Mouse (Mus musculus): ENCODE results near the gene Gm44511. TPM values are rescaled to one million over a fixed set of nuclear protein-coding genes. Genes with fewer than 3 reads are reported as not detected.
"Not testable (repeated sequence)": the region's sequence is repeated elsewhere in the genome, so short reads cannot be mapped to it uniquely, and the experiment has no call there.

Gm44511 gene
- polyA plus RNA-seq, 1 experiment, result not detected

GRCm38 (mm10) chr6:128833046-128833445, 6.9 kb upstream of the Gm44511 start:
- WGBS, result 22% methylated on average over 10 of the region's 10 CpGs
- Histone ChIP-seq H3K4me3 (ENCODE audit: control insufficient read depth, insufficient read depth, low read length) (no peak overlapping the region), H3K27me3 (ENCODE audit: control insufficient read depth, insufficient read depth, low read length) (no peaks in the 10 kb centered on the region), H3K4me1 (replicated peaks; ENCODE audit: control insufficient read depth, insufficient read depth, low read length) (peaks cover 23% of the 10 kb centered on the region), H3K36me3 (ENCODE audit: control insufficient read depth, insufficient read depth, low read length) (no peaks in the 10 kb centered on the region), H3K27ac (ENCODE audit: control insufficient read depth, insufficient read depth, low read length) (no peak overlapping the region)
- TF ChIP-seq CTCF (IDR thresholded peaks at IDR 0.05; ENCODE audit: borderline replicate concordance, control insufficient read depth, extremely low read depth, insufficient read depth, low read length, poor library complexity), result no peak
- no peak for TF ChIP-seq POLR2A (IDR thresholded peaks at IDR 0.05; ENCODE audit: control insufficient read depth, extremely low read depth, insufficient read depth, low read length, poor library complexity)
- DNase-seq, result no peak

- DNase-seq, result no peak
- H3K4me1 ChIP-seq (replicated peaks; ENCODE audit: control insufficient read depth, insufficient read depth, low read length), result peaks cover 9% of the 10 kb centered on the region
- no peaks in the 10 kb centered on the region for H3K27me3 ChIP-seq (ENCODE audit: control insufficient read depth, insufficient read depth, low read length)
- H3K36me3 ChIP-seq (ENCODE audit: control insufficient read depth, insufficient read depth, low read length), result no peaks in the 10 kb centered on the region
- H3K4me3 ChIP-seq (ENCODE audit: control insufficient read depth, insufficient read depth, low read length), result no peak overlapping the region
- no peak overlapping the region for H3K27ac ChIP-seq (ENCODE audit: control insufficient read depth, insufficient read depth, low read length)
- no peak for TF ChIP-seq POLR2A (IDR thresholded peaks at IDR 0.05; ENCODE audit: control insufficient read depth, extremely low read depth, insufficient read depth, low read length, poor library complexity)
- TF ChIP-seq CTCF (IDR thresholded peaks at IDR 0.05; ENCODE audit: borderline replicate concordance, control insufficient read depth, extremely low read depth, insufficient read depth, low read length, poor library complexity), result no peak
- 71% methylated on average over 4 of the region's 4 CpGs for WGBS
These were observed 3.7 kb upstream of the Gm44511 start for GRCm38 (mm10) chr6:128829837-128830236.

DNA sequence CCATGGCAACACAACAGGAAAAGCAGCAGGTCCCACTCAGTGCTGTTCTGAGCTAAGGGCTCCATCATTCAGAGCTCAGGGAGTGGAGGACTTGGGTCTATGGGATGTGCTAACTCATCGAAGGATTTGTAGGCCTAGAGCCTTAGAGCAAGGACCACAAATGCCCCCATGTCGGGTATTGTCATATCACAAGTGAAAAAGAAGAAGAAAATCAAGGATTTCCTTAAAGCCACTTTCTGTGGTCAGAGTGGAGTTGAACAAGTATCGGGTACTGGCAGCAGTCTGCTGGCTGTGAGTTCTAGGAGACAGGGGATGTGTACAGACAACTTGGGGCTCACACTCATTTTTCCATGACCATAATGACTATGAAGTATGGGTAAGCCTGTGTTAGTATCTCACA, 666 bp upstream of the Gm44511 start:
- no peaks in the 10 kb centered on the region for H3K27me3 ChIP-seq (ENCODE audit: control insufficient read depth, insufficient read depth, low read length)
- WGBS, result 62% methylated on average over 3 of the region's 3 CpGs
- no peak for TF ChIP-seq POLR2A (IDR thresholded peaks at IDR 0.05; ENCODE audit: control insufficient read depth, extremely low read depth, insufficient read depth, low read length, poor library complexity)
- TF ChIP-seq CTCF (IDR thresholded peaks at IDR 0.05; ENCODE audit: borderline replicate concordance, control insufficient read depth, extremely low read depth, insufficient read depth, low read length, poor library complexity), result no peak
- 0 out of 2 replicates have a peak, but pooled peaks cover 4% of the 10 kb centered on the region for H3K4me1 ChIP-seq (replicated peaks; ENCODE audit: control insufficient read depth, insufficient read depth, low read length)
- H3K36me3 ChIP-seq (ENCODE audit: control insufficient read depth, insufficient read depth, low read length), result no peaks in the 10 kb centered on the region
- no peak overlapping the region for H3K4me3 ChIP-seq (ENCODE audit: control insufficient read depth, insufficient read depth, low read length)
- no peak for DNase-seq
- no peak overlapping the region for H3K27ac ChIP-seq (ENCODE audit: control insufficient read depth, insufficient read depth, low read length)

- no peak overlapping the region for H3K4me3 ChIP-seq (ENCODE audit: control insufficient read depth, insufficient read depth, low read length)
- DNase-seq, result no peak
- H3K36me3 ChIP-seq (ENCODE audit: control insufficient read depth, insufficient read depth, low read length), result no peaks in the 10 kb centered on the region
- no peak for TF ChIP-seq POLR2A (IDR thresholded peaks at IDR 0.05; ENCODE audit: control insufficient read depth, extremely low read depth, insufficient read depth, low read length, poor library complexity)
- 86% methylated on average over 4 of the region's 4 CpGs for WGBS
- H3K4me1 ChIP-seq (replicated peaks; ENCODE audit: control insufficient read depth, insufficient read depth, low read length), result no peaks in the 10 kb centered on the region
- no peak overlapping the region for H3K27ac ChIP-seq (ENCODE audit: control insufficient read depth, insufficient read depth, low read length)
- no peaks in the 10 kb centered on the region for H3K27me3 ChIP-seq (ENCODE audit: control insufficient read depth, insufficient read depth, low read length)
These were observed 7.9 kb downstream of the Gm44511 start for GRCm38 (mm10) chr6:128818083-128818802.

DNA sequence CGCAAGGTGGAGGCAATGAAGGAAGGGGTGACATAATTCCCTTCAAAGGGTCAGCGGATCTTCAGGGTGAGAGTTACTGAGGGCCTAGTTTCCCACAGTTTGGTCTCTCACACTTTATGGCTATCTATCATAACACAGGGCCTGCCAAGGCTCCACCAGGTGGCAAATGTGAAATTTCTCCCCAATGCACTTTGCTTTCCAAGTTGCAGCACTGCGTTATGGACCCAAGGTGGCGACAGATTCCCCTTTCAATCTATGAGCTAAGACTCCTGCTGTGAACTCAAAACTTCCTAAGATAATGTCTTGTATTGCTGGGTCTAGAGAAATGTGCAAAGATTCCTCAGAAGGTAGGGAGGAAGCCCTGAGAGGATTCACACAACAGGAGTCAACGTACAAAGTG, 17.6 kb downstream of the Gm44511 start:
- 74% methylated on average over 5 of the region's 5 CpGs for WGBS
- no peak for TF ChIP-seq POLR2A (IDR thresholded peaks at IDR 0.05; ENCODE audit: control insufficient read depth, extremely low read depth, insufficient read depth, low read length, poor library complexity)
- no peak; the same call in 1 of the 2 replicates for TF ChIP-seq CTCF (IDR thresholded peaks at IDR 0.05; ENCODE audit: borderline replicate concordance, control insufficient read depth, extremely low read depth, insufficient read depth, low read length, poor library complexity)
- Histone ChIP-seq H3K27me3 (ENCODE audit: control insufficient read depth, insufficient read depth, low read length) (no peaks in the 10 kb centered on the region), H3K27ac (ENCODE audit: control insufficient read depth, insufficient read depth, low read length) (no peak overlapping the region), H3K4me3 (ENCODE audit: control insufficient read depth, insufficient read depth, low read length) (no peak overlapping the region), H3K36me3 (ENCODE audit: control insufficient read depth, insufficient read depth, low read length) (no peaks in the 10 kb centered on the region), H3K4me1 (replicated peaks; ENCODE audit: control insufficient read depth, insufficient read depth, low read length) (no peaks in the 10 kb centered on the region)
- DNase-seq, result peak; percentile 76

DNA sequence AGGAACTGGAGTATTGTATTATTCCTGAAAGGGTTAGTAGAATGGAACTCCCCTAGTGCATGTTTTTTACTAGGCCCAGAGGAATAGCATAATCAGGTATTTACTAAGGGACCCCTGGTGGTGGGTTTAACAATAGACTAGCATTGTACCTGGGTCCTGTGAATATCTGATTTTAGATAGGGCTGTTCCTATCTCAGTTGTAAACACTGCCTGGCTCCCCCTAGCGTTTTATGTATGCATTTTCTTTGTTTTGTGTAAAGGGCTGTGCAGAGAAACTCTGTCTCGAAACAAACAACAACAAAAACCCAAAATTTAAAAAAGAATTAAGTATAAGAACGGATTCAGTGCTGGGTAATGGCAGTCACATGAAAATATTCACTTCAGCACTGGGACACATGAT, 19.1 kb downstream of the Gm44511 start:
- Histone ChIP-seq H3K4me1 (replicated peaks; ENCODE audit: control insufficient read depth, insufficient read depth, low read length) (peaks cover 4% of the 10 kb centered on the region), H3K27me3 (ENCODE audit: control insufficient read depth, insufficient read depth, low read length) (no peaks in the 10 kb centered on the region), H3K4me3 (ENCODE audit: control insufficient read depth, insufficient read depth, low read length) (no peak overlapping the region), H3K36me3 (ENCODE audit: control insufficient read depth, insufficient read depth, low read length) (no peaks in the 10 kb centered on the region), H3K27ac (ENCODE audit: control insufficient read depth, insufficient read depth, low read length) (no peak overlapping the region)
- no peak for TF ChIP-seq CTCF (IDR thresholded peaks at IDR 0.05; ENCODE audit: borderline replicate concordance, control insufficient read depth, extremely low read depth, insufficient read depth, low read length, poor library complexity)
- WGBS, result 69% methylated on average over 3 of the region's 3 CpGs
- no peak for DNase-seq

GRCm38 (mm10) chr6:128804823-128805640, 21.1 kb downstream of the Gm44511 start:
- not testable (repeated sequence) for H3K4me3 ChIP-seq (ENCODE audit: control insufficient read depth, insufficient read depth, low read length); H3K27ac ChIP-seq (ENCODE audit: control insufficient read depth, insufficient read depth, low read length); H3K36me3 ChIP-seq (ENCODE audit: control insufficient read depth, insufficient read depth, low read length); H3K27me3 ChIP-seq (ENCODE audit: control insufficient read depth, insufficient read depth, low read length); H3K4me1 ChIP-seq (replicated peaks; ENCODE audit: control insufficient read depth, insufficient read depth, low read length)
- 78% methylated on average over 7 of the region's 7 CpGs for WGBS
- DNase-seq, result peak; percentile 69
